Mouse (Mus musculus): ENCODE results near the gene Sorcs3. TPM values are rescaled to one million over a fixed set of nuclear protein-coding genes. Genes with fewer than 3 reads are reported as not detected.
A peak's percentile ranks its signal among the peaks of the same experiment; 100 is the strongest.

Sorcs3 gene
- polyA plus RNA-seq, 1 experiment = 17.7 TPM

- no peak for DNase-seq (ENCODE audit: extremely low spot score in 1 of 2, low spot score in 1 of 2)
Measured at GRCm38 (mm10) chr19:48482946-48483345, 277.1 kb downstream of the Sorcs3 start.

- DNase-seq (ENCODE audit: extremely low spot score in 1 of 2, low spot score in 1 of 2) = no peak
Measured at GRCm38 (mm10) chr19:48491111-48491510, 285.3 kb downstream of the Sorcs3 start.

GRCm38 (mm10) chr19:48503896-48504620, 298.2 kb downstream of the Sorcs3 start:
- no peak for DNase-seq (ENCODE audit: extremely low spot score in 1 of 2, low spot score in 1 of 2)

- DNase-seq (ENCODE audit: extremely low spot score in 1 of 2, low spot score in 1 of 2) = no peak
Measured at GRCm38 (mm10) chr19:48523803-48524202, 318.0 kb downstream of the Sorcs3 start.

GRCm38 (mm10) chr19:48524527-48525214, 318.8 kb downstream of the Sorcs3 start:
- no peak for DNase-seq (ENCODE audit: extremely low spot score in 1 of 2, low spot score in 1 of 2)

- no peak for DNase-seq (ENCODE audit: extremely low spot score in 1 of 2, low spot score in 1 of 2)
Measured at GRCm38 (mm10) chr19:48533582-48533981, 327.8 kb downstream of the Sorcs3 start.

- DNase-seq (ENCODE audit: extremely low spot score in 1 of 2, low spot score in 1 of 2) = no peak
Measured at GRCm38 (mm10) chr19:48544294-48544693, 338.5 kb downstream of the Sorcs3 start.

GRCm38 (mm10) chr19:48545421-48546132, 339.8 kb downstream of the Sorcs3 start:
- DNase-seq (ENCODE audit: extremely low spot score in 1 of 2, low spot score in 1 of 2) = no peak

GRCm38 (mm10) chr19:48546133-48546448, 340.3 kb downstream of the Sorcs3 start:
- peak; percentile 41 to 81 for DNase-seq (ENCODE audit: extremely low spot score in 1 of 2, low spot score in 1 of 2)

GRCm38 (mm10) chr19:48548143-48548881, 342.5 kb downstream of the Sorcs3 start:
- no peak for DNase-seq (ENCODE audit: extremely low spot score in 1 of 2, low spot score in 1 of 2)

- DNase-seq (ENCODE audit: extremely low spot score in 1 of 2, low spot score in 1 of 2) = no peak
Measured at GRCm38 (mm10) chr19:48559432-48559831, 353.6 kb downstream of the Sorcs3 start.

- no peak for DNase-seq (ENCODE audit: extremely low spot score in 1 of 2, low spot score in 1 of 2)
Measured at GRCm38 (mm10) chr19:48575736-48576135, 369.9 kb downstream of the Sorcs3 start.

- no peak for DNase-seq (ENCODE audit: extremely low spot score in 1 of 2, low spot score in 1 of 2)
Measured at GRCm38 (mm10) chr19:48577169-48577568, 371.3 kb downstream of the Sorcs3 start.

- DNase-seq (ENCODE audit: extremely low spot score in 1 of 2, low spot score in 1 of 2) = peak; percentile 8 to 48
Measured at GRCm38 (mm10) chr19:48584938-48585560, 379.2 kb downstream of the Sorcs3 start.

GRCm38 (mm10) chr19:48616951-48617350, 411.1 kb downstream of the Sorcs3 start:
- no peak for DNase-seq (ENCODE audit: extremely low spot score in 1 of 2, low spot score in 1 of 2)

- DNase-seq (ENCODE audit: extremely low spot score in 1 of 2, low spot score in 1 of 2) = no peak
Measured at GRCm38 (mm10) chr19:48630671-48631327, 425.0 kb downstream of the Sorcs3 start.

- no peak for DNase-seq (ENCODE audit: extremely low spot score in 1 of 2, low spot score in 1 of 2)
Measured at GRCm38 (mm10) chr19:48642566-48642965, 436.7 kb downstream of the Sorcs3 start.

- no peak for DNase-seq (ENCODE audit: extremely low spot score in 1 of 2, low spot score in 1 of 2)
Measured at GRCm38 (mm10) chr19:48649941-48650340, 444.1 kb downstream of the Sorcs3 start.

- DNase-seq (ENCODE audit: extremely low spot score in 1 of 2, low spot score in 1 of 2) = peak; percentile 40 to 71
Measured at GRCm38 (mm10) chr19:48651617-48652016, 445.8 kb downstream of the Sorcs3 start.

- DNase-seq (ENCODE audit: extremely low spot score in 1 of 2, low spot score in 1 of 2) = no peak
Measured at GRCm38 (mm10) chr19:48660201-48660600, 454.4 kb downstream of the Sorcs3 start.

All from frontal cortex, adult 2 months (tissue).